9 mouse cellular contexts compared by ENCODE assay signal in the genomic region with DNA sequence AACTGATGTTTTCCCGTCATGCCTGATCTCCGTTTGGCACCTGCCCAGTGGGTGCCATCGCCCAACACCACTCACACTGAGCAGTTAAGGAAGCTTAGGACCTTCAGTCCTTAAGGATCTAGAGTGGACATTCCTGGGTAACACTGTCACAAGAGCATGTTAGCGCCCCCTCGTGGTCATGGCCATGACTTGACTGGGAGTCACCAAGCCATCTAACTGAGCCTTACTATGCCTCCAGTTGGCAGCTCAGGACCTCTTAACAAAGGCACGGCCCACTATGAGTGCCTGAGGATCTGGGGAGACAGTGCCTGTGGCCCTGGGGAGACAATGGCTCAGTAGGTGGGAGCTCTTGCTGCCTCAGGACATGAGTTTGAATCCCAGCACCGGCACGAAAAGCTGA.
DNase-seq lines count a peak whose midpoint lies in the region; ATAC-seq lines count a peak whose summit lies in the region.
"Had no signal": no experiment of that assay in that cellular context is flagged by ENCODE, and none has a peak within 500 bp of the region (broad histone marks: within the 10 kb centered on the region; RNA-seq: fewer than 3 reads in every experiment).

No protein-coding gene starts in this region.

- no peak overlapping the region for H3K27ac ChIP-seq in intestine, embryonic 14.5 days (ENCODE audit: low read depth)
- no peak overlapping the region for H3K27ac ChIP-seq in intestine, embryonic 16.5 days (ENCODE audit: low read length)
- H3K27ac ChIP-seq: neural tube, embryonic 12.5 days had no signal

- H3K27me3 ChIP-seq in intestine, embryonic 14.5 days (replicated peaks; ENCODE audit: control insufficient read depth, insufficient read depth, low read length), result no peaks in the 10 kb centered on the region
- no peaks in the 10 kb centered on the region for H3K27me3 ChIP-seq in intestine, embryonic 16.5 days (replicated peaks; ENCODE audit: control insufficient read depth, insufficient read depth, low read length)
- H3K27me3 ChIP-seq: neural tube, embryonic 12.5 days had no signal

- DNase-seq in intestine, embryonic 14.5 days (ENCODE audit: low spot score), result peak; percentile 55
- DNase-seq in 3T3-L1 (ENCODE audit: low read depth, low spot score), result peak; percentile 52
- DNase-seq in MN1 (ENCODE audit: low spot score), result peak; percentile 11
- DNase-seq in lung, adult 18-20 months, result peak; percentile 24 to 46
- DNase-seq in urinary bladder, postnatal 4 days (ENCODE audit: low spot score in 2 of 2), result no peak
- DNase-seq in urinary bladder, postnatal 14 days (ENCODE audit: low spot score), result no peak

- no peak overlapping the region for H3K9ac ChIP-seq in intestine, embryonic 14.5 days (ENCODE audit: low read length)
- H3K9ac ChIP-seq in intestine, embryonic 16.5 days (ENCODE audit: low read depth, low read length), result no peak overlapping the region
- H3K9ac ChIP-seq: neural tube, embryonic 12.5 days had no signal

- H3K4me1 ChIP-seq in intestine, embryonic 14.5 days (replicated peaks; ENCODE audit: control insufficient read depth, insufficient read depth, low read length), result no peaks in the 10 kb centered on the region
- no peaks in the 10 kb centered on the region for H3K4me1 ChIP-seq in intestine, embryonic 16.5 days (ENCODE audit: control insufficient read depth, insufficient read depth, low read length)
- H3K4me1 ChIP-seq: neural tube, embryonic 12.5 days had no signal

- H3K4me2 ChIP-seq in intestine, embryonic 14.5 days (ENCODE audit: low read length), result no peak overlapping the region
- no peak overlapping the region for H3K4me2 ChIP-seq in intestine, embryonic 16.5 days (ENCODE audit: low read depth, low read length)
- H3K4me2 ChIP-seq: neural tube, embryonic 12.5 days had no signal

- no peaks in the 10 kb centered on the region for H3K36me3 ChIP-seq in intestine, embryonic 14.5 days (ENCODE audit: control insufficient read depth, insufficient read depth, low read length)
- no peaks in the 10 kb centered on the region for H3K36me3 ChIP-seq in intestine, embryonic 16.5 days (ENCODE audit: control insufficient read depth, insufficient read depth, low read length)
- H3K36me3 ChIP-seq: neural tube, embryonic 12.5 days had no signal

- no peak for ATAC-seq in intestine, embryonic 14.5 days (replicated peaks; ENCODE audit: low FRiP score, low TSS enrichment, low read depth)
- ATAC-seq in intestine, embryonic 16.5 days, result no peak
- ATAC-seq in common myeloid progenitor, adult 5-6 weeks (replicated peaks; ENCODE audit: low read depth, poor library complexity, severe bottlenecking), result 0 out of 2 replicates have a peak, but pooled peaks have one; percentile 39

- no peak overlapping the region for H3K4me3 ChIP-seq in intestine, embryonic 14.5 days (ENCODE audit: low read depth, low read length)
- no peak overlapping the region for H3K4me3 ChIP-seq in intestine, embryonic 16.5 days (ENCODE audit: low read length)
- H3K4me3 ChIP-seq: neural tube, embryonic 12.5 days had no signal

- 0 out of 2 replicates have a peak, but pooled peaks cover 3% of the 10 kb centered on the region for H3K9me3 ChIP-seq in intestine, embryonic 14.5 days (ENCODE audit: control insufficient read depth, low read length)
- H3K9me3 ChIP-seq in intestine, embryonic 16.5 days (ENCODE audit: control insufficient read depth, low read length), result no peaks in the 10 kb centered on the region

- WGBS in intestine, embryonic 14.5 days, result 64% methylated on average over 8 of the region's 8 CpGs
- 64% methylated on average over 8 of the region's 8 CpGs for WGBS in intestine, embryonic 16.5 days

Comparison
In these comparisons a context has a peak if more than half of its experiments do, and no peak if none do; other contexts are left out.
1. DNase-seq: peak in intestine, embryonic 14.5 days (single experiment), 3T3-L1 (single experiment), MN1 (single experiment) and lung, adult 18-20 months (2 of 2); none in urinary bladder, postnatal 4 days (0 of 2) and urinary bladder, postnatal 14 days (single experiment).